Mouse (Mus musculus): Measurements from ENCODE around the gene Bri3bp. TPM values are rescaled to one million over a fixed set of nuclear protein-coding genes. Genes with fewer than 3 reads are reported as not detected.
"Not testable (repeated sequence)": the region's sequence is repeated elsewhere in the genome, so short reads cannot be mapped to it uniquely, and the experiment has no call there.

Bri3bp gene
- polyA plus RNA-seq (2014; fragmentation: Nextera tagmentation; extraction: Ambion mirVana), result 29.6 and 39.8 TPM in 2 replicates

DNA sequence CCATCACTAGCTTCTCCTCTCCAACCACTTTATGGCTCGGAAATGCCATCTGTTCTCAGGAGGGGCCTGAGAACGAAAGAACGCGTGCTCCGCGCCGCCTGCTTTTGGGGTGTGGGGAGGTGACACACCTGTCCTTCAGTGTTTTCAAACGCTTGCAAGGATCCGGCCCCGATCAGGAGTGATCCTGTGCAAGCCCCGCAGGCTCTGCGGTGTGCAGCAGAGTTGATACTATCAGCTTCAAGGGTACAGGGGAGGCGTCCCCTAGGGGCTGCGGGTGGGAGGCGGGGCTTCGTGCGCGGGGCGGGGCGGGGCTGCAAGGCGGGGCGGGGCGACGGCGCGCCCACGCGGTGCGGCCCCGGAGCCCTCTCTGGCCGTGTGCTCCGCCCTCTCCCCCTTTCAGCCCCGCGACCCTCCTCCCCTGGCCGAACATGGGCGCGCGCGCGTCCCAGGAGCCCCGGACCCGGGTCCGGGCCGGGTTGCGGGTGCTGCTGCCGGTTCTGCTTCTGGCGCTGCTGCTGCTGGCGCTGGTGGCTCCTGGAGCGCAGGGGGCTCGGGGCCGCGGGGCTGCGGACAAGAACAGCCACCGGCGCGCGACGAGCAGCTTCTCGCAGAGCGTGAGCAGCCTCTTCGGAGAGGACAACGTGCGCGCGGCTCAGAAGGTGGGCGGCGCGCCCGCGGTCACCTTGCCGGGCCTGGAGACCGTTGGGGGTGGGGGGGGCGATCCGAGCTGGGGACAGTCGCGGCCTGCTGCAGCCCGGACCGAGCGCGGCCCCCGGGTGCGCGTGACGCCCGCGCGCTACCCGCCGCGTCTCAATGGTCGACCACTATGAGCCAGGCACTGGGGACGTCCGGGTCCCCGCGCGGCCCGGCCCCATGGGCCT lies at the start of gene Bri3bp:
Gene Bri3bp, plus strand, starts transcription at position 335 of the 881 bp plus-strand sequence.
- Histone ChIP-seq H3K4me1 (ENCODE audit: control insufficient read depth, insufficient read depth, low read length) (0 out of 2 replicates have a peak, but pooled peaks cover 9% of the 10 kb centered on the region), H3K27ac (ENCODE audit: low read depth, low read length) (peak within 1 kb of the TSS; percentile 82; the same call in 1 of the 2 replicates), H3K4me3 (ENCODE audit: low read length) (peak within 1 kb of the TSS; percentile 80), H3K36me3 (ENCODE audit: control insufficient read depth, insufficient read depth, low read length) (no peaks in the 10 kb centered on the region; the same call in 1 of the 2 replicates), H3K9ac (ENCODE audit: low read depth, low read length) (peak within 1 kb of the TSS; percentile 81), H3K9me3 (ENCODE audit: control insufficient read depth, low read length) (no peaks in the 10 kb centered on the region), H3K27me3 (ENCODE audit: control insufficient read depth, insufficient read depth, low read length) (no peaks in the 10 kb centered on the region), H3K4me2 (replicated peaks; ENCODE audit: low read depth, low read length) (peak within 1 kb of the TSS; percentile 84)
- ATAC-seq (ENCODE audit: low FRiP score, low TSS enrichment), result peak; percentile 96
- under 1% methylated on average over 71 of the region's 97 CpGs for whole genome bisulfite sequencing

GRCm38 (mm10) chr5:125391609-125392008 lies 49.8 kb upstream of the Bri3bp start:
- no peaks in the 10 kb centered on the region for H3K27me3 ChIP-seq (ENCODE audit: control insufficient read depth, insufficient read depth, low read length)
- H3K4me1 ChIP-seq (ENCODE audit: control insufficient read depth, insufficient read depth, low read length), result peaks cover 20% of the 10 kb centered on the region; the same call in 1 of the 2 replicates
- no peak overlapping the region for H3K4me3 ChIP-seq (ENCODE audit: low read length)
- no peak overlapping the region for H3K4me2 ChIP-seq (replicated peaks; ENCODE audit: low read depth, low read length)
- no peak for ATAC-seq (ENCODE audit: low FRiP score, low TSS enrichment)
- no peaks in the 10 kb centered on the region for H3K9me3 ChIP-seq (ENCODE audit: control insufficient read depth, low read length)
- H3K27ac ChIP-seq (ENCODE audit: low read depth, low read length), result peak overlapping the region; percentile 27; the same call in 1 of the 2 replicates
- H3K9ac ChIP-seq (ENCODE audit: low read depth, low read length), result no peak overlapping the region
- WGBS, result 77% methylated on average over 5 of the region's 5 CpGs
- H3K36me3 ChIP-seq (ENCODE audit: control insufficient read depth, insufficient read depth, low read length), result peaks cover 4% of the 10 kb centered on the region; the same call in 1 of the 2 replicates

DNA sequence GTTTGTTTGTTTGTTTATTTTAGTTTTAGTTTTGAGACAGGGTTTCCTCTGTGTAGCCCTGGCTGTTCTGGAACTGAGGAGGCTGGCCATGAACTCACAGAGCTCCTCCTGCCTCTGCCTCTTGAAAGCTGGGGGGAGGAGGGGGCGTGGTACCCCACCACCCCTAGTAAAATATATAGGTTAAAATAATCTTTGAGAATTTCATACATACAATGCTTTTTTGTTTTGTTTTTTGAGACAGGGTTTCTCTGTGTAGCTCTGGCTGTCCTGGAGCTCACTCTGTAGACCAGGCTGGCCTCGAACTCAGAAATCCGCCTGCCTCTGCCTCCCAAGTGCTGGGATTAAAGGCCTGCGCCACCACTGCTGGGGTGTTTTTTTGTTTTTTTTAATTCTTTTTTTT lies 49.2 kb upstream of the Bri3bp start:
- WGBS, result 86% methylated on average over 4 of the region's 4 CpGs
- H3K27me3 ChIP-seq (ENCODE audit: control insufficient read depth, insufficient read depth, low read length); H3K4me2 ChIP-seq (replicated peaks; ENCODE audit: low read depth, low read length); ATAC-seq (ENCODE audit: low FRiP score, low TSS enrichment); H3K36me3 ChIP-seq (ENCODE audit: control insufficient read depth, insufficient read depth, low read length); H3K9ac ChIP-seq (ENCODE audit: low read depth, low read length); H3K4me3 ChIP-seq (ENCODE audit: low read length); H3K9me3 ChIP-seq (ENCODE audit: control insufficient read depth, low read length): not testable (repeated sequence)
- Histone ChIP-seq H3K4me1 (ENCODE audit: control insufficient read depth, insufficient read depth, low read length) (peaks cover 20% of the 10 kb centered on the region; the same call in 1 of the 2 replicates), H3K27ac (ENCODE audit: low read depth, low read length) (peak overlapping the region; percentile 100; the same call in 1 of the 2 replicates)

DNA sequence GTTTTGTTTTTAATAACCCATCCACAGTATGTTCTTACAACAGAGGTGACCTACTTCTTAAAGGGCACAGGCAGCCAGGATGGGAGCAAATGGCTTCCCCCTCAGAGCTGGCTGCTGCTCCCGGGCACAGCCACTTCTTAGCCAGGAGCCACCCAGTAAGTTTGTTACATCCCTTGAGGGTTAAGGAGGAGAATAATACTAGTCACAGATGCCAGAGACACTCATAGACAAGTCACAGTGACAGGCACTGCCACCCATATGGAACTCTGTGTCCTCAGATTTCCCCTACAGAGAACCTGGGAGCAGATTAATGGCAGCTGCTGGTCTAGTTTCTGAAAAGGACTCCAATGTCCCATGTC lies 48.8 kb upstream of the Bri3bp start:
- WGBS, result 10% methylated on average over 1 of the region's 1 CpGs
- peak overlapping the region; percentile 43 for H3K4me2 ChIP-seq (replicated peaks; ENCODE audit: low read depth, low read length)
- H3K27ac ChIP-seq (ENCODE audit: low read depth, low read length), result peak overlapping the region; percentile 100
- ATAC-seq (ENCODE audit: low FRiP score, low TSS enrichment), result no peak; the same call in 1 of the 2 replicates
- no peaks in the 10 kb centered on the region for H3K9me3 ChIP-seq (ENCODE audit: control insufficient read depth, low read length)
- H3K4me3 ChIP-seq (ENCODE audit: low read length), result 0 out of 2 replicates have a peak overlapping the region, but pooled peaks have one; percentile 0
- H3K27me3 ChIP-seq (ENCODE audit: control insufficient read depth, insufficient read depth, low read length), result no peaks in the 10 kb centered on the region; the same call in 1 of the 2 replicates
- H3K9ac ChIP-seq (ENCODE audit: low read depth, low read length), result peak overlapping the region; percentile 57; the same call in 1 of the 2 replicates
- peaks cover 4% of the 10 kb centered on the region; the same call in 1 of the 2 replicates for H3K36me3 ChIP-seq (ENCODE audit: control insufficient read depth, insufficient read depth, low read length)
- H3K4me1 ChIP-seq (ENCODE audit: control insufficient read depth, insufficient read depth, low read length), result peaks cover 20% of the 10 kb centered on the region; the same call in 1 of the 2 replicates

- peak overlapping the region; percentile 57 for H3K9ac ChIP-seq (ENCODE audit: low read depth, low read length)
- no peaks in the 10 kb centered on the region for H3K9me3 ChIP-seq (ENCODE audit: control insufficient read depth, low read length)
- ATAC-seq (ENCODE audit: low FRiP score, low TSS enrichment), result peak; percentile 96
- H3K4me2 ChIP-seq (replicated peaks; ENCODE audit: low read depth, low read length), result peak overlapping the region; percentile 43
- H3K27ac ChIP-seq (ENCODE audit: low read depth, low read length), result peak overlapping the region; percentile 100
- H3K4me1 ChIP-seq (ENCODE audit: control insufficient read depth, insufficient read depth, low read length), result peaks cover 19% of the 10 kb centered on the region; the same call in 1 of the 2 replicates
- WGBS, result under 1% methylated on average over 20 of the region's 20 CpGs
- peaks cover 3% of the 10 kb centered on the region; the same call in 1 of the 2 replicates for H3K36me3 ChIP-seq (ENCODE audit: control insufficient read depth, insufficient read depth, low read length)
- peak overlapping the region; percentile 27 for H3K4me3 ChIP-seq (ENCODE audit: low read length)
- H3K27me3 ChIP-seq (ENCODE audit: control insufficient read depth, insufficient read depth, low read length), result no peaks in the 10 kb centered on the region; the same call in 1 of the 2 replicates
Measured at GRCm38 (mm10) chr5:125392977-125393621, 48.3 kb upstream of the Bri3bp start.

GRCm38 (mm10) chr5:125393622-125394603 lies 47.5 kb upstream of the Bri3bp start:
- Histone ChIP-seq H3K36me3 (ENCODE audit: control insufficient read depth, insufficient read depth, low read length) (no peaks in the 10 kb centered on the region), H3K9ac (ENCODE audit: low read depth, low read length) (peak overlapping the region; percentile 57), H3K27me3 (ENCODE audit: control insufficient read depth, insufficient read depth, low read length) (no peaks in the 10 kb centered on the region; the same call in 1 of the 2 replicates), H3K4me1 (ENCODE audit: control insufficient read depth, insufficient read depth, low read length) (peaks cover 16% of the 10 kb centered on the region; the same call in 1 of the 2 replicates), H3K9me3 (ENCODE audit: control insufficient read depth, low read length) (no peaks in the 10 kb centered on the region), H3K4me2 (replicated peaks; ENCODE audit: low read depth, low read length) (peak overlapping the region; percentile 43), H3K27ac (ENCODE audit: low read depth, low read length) (peak overlapping the region; percentile 100), H3K4me3 (ENCODE audit: low read length) (peak overlapping the region; percentile 27)
- 11% methylated on average over 22 of the region's 25 CpGs for WGBS
- peak; percentile 36; the same call in 1 of the 2 replicates for ATAC-seq (ENCODE audit: low FRiP score, low TSS enrichment)

- Histone ChIP-seq H3K9me3 (ENCODE audit: control insufficient read depth, low read length) (no peaks in the 10 kb centered on the region), H3K4me2 (replicated peaks; ENCODE audit: low read depth, low read length) (peak overlapping the region; percentile 43; the same call in 1 of the 2 replicates), H3K4me1 (ENCODE audit: control insufficient read depth, insufficient read depth, low read length) (peaks cover 16% of the 10 kb centered on the region; the same call in 1 of the 2 replicates), H3K27ac (ENCODE audit: low read depth, low read length) (peak overlapping the region; percentile 100; the same call in 1 of the 2 replicates), H3K9ac (ENCODE audit: low read depth, low read length) (no peak overlapping the region), H3K27me3 (ENCODE audit: control insufficient read depth, insufficient read depth, low read length) (no peaks in the 10 kb centered on the region; the same call in 1 of the 2 replicates), H3K36me3 (ENCODE audit: control insufficient read depth, insufficient read depth, low read length) (no peaks in the 10 kb centered on the region), H3K4me3 (ENCODE audit: low read length) (no peak overlapping the region)
- WGBS, result 51% methylated on average over 3 of the region's 3 CpGs
- ATAC-seq (ENCODE audit: low FRiP score, low TSS enrichment), result no peak
Measured at GRCm38 (mm10) chr5:125395008-125395407, 46.4 kb upstream of the Bri3bp start.

DNA sequence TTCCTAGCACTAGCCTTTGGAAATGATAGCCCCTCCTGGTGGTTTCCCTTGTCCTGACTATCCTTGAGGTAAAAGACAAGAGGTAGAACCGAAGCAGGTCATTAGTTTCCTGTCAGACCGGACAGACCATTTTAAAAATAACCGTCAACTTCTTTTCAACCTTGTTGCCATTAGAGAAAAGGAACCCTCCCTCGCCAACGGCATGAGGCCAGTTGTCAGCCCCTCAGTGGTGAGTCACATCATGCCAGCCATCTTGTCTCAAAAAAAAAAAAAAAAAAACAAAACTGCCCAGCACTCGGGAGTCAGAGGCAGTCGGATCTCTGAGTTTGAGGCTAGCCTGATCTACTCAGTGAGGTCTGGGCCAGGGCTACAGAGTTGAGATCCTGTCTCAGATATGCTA lies 40.5 kb upstream of the Bri3bp start:
- Histone ChIP-seq H3K27me3 (ENCODE audit: control insufficient read depth, insufficient read depth, low read length) (no peaks in the 10 kb centered on the region; the same call in 1 of the 2 replicates), H3K9me3 (ENCODE audit: control insufficient read depth, low read length) (no peaks in the 10 kb centered on the region), H3K36me3 (ENCODE audit: control insufficient read depth, insufficient read depth, low read length) (no peaks in the 10 kb centered on the region), H3K4me3 (ENCODE audit: low read length) (no peak overlapping the region), H3K4me1 (ENCODE audit: control insufficient read depth, insufficient read depth, low read length) (no peaks in the 10 kb centered on the region), H3K9ac (ENCODE audit: low read depth, low read length) (no peak overlapping the region), H3K27ac (ENCODE audit: low read depth, low read length) (no peak overlapping the region), H3K4me2 (replicated peaks; ENCODE audit: low read depth, low read length) (no peak overlapping the region)
- 45% methylated on average over 7 of the region's 7 CpGs for whole genome bisulfite sequencing
- no peak for ATAC-seq (ENCODE audit: low FRiP score, low TSS enrichment)
